Mouse (Mus musculus) stomach, postnatal 0 days (tissue): Measurements from ENCODE around the gene Olfr97. TPM values are rescaled to one million over a fixed set of nuclear protein-coding genes. Genes with fewer than 3 reads are reported as not detected.
A peak's percentile ranks its signal among the peaks of the same experiment; 100 is the strongest.
"Not testable (repeated sequence)": the region's sequence is repeated elsewhere in the genome, so short reads cannot be mapped to it uniquely, and the experiment has no call there.

Experiments used
- ATAC-seq: fragments of 200-750 bp; cut with Nextera tagmentation; 2 replicates; pipeline ENCODE4 v1.8.0; 2017; ENCODE audit not compliant: low FRiP score, low TSS enrichment
- DNase-seq: peaks from one replicate; pipeline ENCODE4 v3.0.0-alpha.2; 2016; ENCODE audit warnings: low spot score
- H3K27ac ChIP-seq: fragments of 300-500 bp; sonication (generic); replicated peaks from 2 replicates; pipeline ENCODE4 v1.5.1; 2014; ENCODE audit warnings: mild to moderate bottlenecking, control low read depth
- H3K27me3 ChIP-seq: fragments of 300-500 bp; sonication (generic); 2 replicates; pipeline ENCODE4 v1.6.1; 2014; ENCODE audit warnings: low read length; ENCODE audit not compliant: control insufficient read depth, insufficient read depth
- H3K36me3 ChIP-seq: fragments of 300-500 bp; sonication (generic); 2 replicates; pipeline ENCODE4 v1.6.1; 2014; ENCODE audit warnings: low read length, mixed read lengths; ENCODE audit not compliant: control insufficient read depth, insufficient read depth
- H3K4me1 ChIP-seq: fragments of 300-500 bp; sonication (generic); replicated peaks from 2 replicates; pipeline ENCODE4 v1.6.1; 2014; ENCODE audit warnings: antibody characterized with exemption; ENCODE audit not compliant: control insufficient read depth, insufficient read depth
- H3K4me2 ChIP-seq: fragments of 300-500 bp; sonication (generic); replicated peaks from 2 replicates; pipeline ENCODE4 v1.6.1; 2014; ENCODE audit warnings: low read depth, mild to moderate bottlenecking, control low read depth, moderate library complexity
- H3K4me3 ChIP-seq: fragments of 300-500 bp; sonication (generic); 2 replicates; pipeline ENCODE4 v1.5.1; 2014; ENCODE audit warnings: low read depth, low read length, control low read depth
- H3K9ac ChIP-seq: fragments of 300-500 bp; sonication (generic); 2 replicates; pipeline ENCODE4 v1.6.1; 2014; ENCODE audit warnings: mild to moderate bottlenecking, low read length, control low read depth, mixed read lengths
- H3K9me3 ChIP-seq: fragments of 300-500 bp; sonication (generic); 2 replicates; pipeline ENCODE4 v1.6.1; 2016; ENCODE audit warnings: low read length; ENCODE audit not compliant: control insufficient read depth
- CTCF ChIP-seq: IDR thresholded peaks from 2 replicates; pipeline ENCODE4 v1.5.1; 2016; ENCODE audit warnings: antibody characterized with exemption, low read depth, mild to moderate bottlenecking, moderate library complexity
- EP300 ChIP-seq: optimal IDR thresholded peaks from 2 replicates; pipeline ENCODE3; 2016; ENCODE audit warnings: antibody characterized with exemption
- WGBS: fragments of 180-500 bp; shearing (Covaris S2); extraction: QIAGEN DNeasy Blood & Tissue Kit; methylation state at CpG from one replicate; pipeline ENCODE4 v1.1.7; 2014; 5-methylcytosine and 5-hydroxymethylcytosine counted together
- polyA plus RNA-seq: library from polyadenylated mRNA; unstranded; fragments of >200 nt; fragmentation: Nextera tagmentation; extraction: Ambion mirVana; gene quantifications from 2 replicates; pipeline ENCODE4 v1.2.1, GENCODE M21; 2015

The Olfr97 gene
- not detected in 2 replicates for polyA plus RNA-seq

DNA sequence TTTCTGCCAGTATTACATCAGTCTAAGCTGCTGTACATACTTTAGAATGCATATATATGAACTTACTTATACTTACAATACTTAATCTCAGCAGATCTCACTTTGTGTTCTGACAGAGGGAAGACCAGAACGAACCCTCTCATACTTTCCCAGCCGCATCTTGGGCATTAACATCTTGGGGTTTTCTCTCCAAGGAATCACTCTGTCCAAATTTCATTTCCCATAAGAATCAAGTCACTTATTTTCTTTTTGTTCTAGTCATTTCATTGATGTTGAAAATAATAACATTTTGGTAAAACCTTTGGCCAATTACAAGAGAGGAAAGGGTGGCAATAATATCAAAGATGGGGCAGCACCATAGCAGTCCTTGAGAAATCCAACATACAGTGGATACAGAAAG is at the start of gene Olfr97:
Gene Olfr97, minus strand, starts transcription at position 101 of the 400 bp plus-strand sequence.
- H3K4me1 ChIP-seq, ATAC-seq, H3K9ac ChIP-seq, H3K4me3 ChIP-seq, H3K36me3 ChIP-seq, H3K27ac ChIP-seq, DNase-seq, H3K27me3 ChIP-seq, H3K9me3 ChIP-seq, H3K4me2 ChIP-seq: not testable (repeated sequence)
- 86% methylated on average over 2 of the region's 2 CpGs for WGBS

DNA sequence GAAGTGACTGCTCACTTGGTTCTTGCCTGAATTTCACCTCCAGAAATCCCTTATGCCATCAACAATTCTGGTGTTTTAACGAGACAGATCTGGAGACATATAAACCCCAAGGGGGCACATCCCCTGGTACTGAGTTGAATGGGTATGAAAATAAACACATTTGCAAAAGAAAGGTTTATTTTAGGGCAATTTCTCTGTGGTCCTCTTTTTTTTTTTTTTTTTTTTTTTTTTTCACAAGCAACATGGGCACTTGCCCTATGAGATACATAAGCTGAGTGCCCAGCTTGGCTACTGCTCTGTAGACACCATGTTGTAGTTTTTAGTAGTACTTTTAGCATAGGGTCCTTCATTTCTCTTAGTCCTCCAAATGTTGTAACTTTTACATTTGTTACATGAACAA is 46.2 kb upstream of the Olfr97 start, which contains the start of gene Olfr99:
Gene Olfr99, minus strand, starts transcription at position 101 of the 400 bp plus-strand sequence.
- no peaks in the 10 kb centered on the region for H3K4me1 ChIP-seq
- H3K36me3 ChIP-seq, result no peaks in the 10 kb centered on the region
- no peak for ATAC-seq

DNA sequence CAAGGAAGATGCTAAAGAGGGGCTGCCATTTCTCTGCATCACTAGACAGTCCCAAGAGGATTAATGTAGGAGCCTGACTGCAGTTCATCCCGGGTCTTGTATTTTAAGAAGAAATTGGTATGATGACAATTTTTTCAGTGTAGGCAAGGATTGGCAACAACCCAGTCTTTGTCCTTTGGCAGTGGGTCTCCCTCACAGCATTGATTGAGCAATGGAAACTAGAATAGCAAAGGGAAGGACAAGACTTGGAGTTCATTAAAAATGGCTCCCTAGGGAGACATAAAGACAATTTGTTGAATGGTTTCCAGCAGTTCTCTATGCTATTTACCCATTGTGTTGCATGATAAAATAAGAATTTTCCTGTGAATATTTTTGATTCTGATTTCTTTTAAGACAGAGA is 43.2 kb upstream of the Olfr97 start:
- Histone ChIP-seq H3K27me3 (no peaks in the 10 kb centered on the region), H3K36me3 (no peaks in the 10 kb centered on the region), H3K9ac (no peak overlapping the region), H3K27ac (no peak overlapping the region), H3K4me3 (no peak overlapping the region), H3K4me1 (no peaks in the 10 kb centered on the region), H3K4me2 (no peak overlapping the region), H3K9me3 (no peaks in the 10 kb centered on the region)
- TF ChIP-seq EP300, result no peak
- no peak for TF ChIP-seq CTCF
- no peak for ATAC-seq
- 72% methylated on average over 1 of the region's 1 CpGs for WGBS
- no peak for DNase-seq

More for the DNA sequence above, 46.2 kb upstream of the Olfr97 start, which contains the start of gene Olfr99:
- no peak for DNase-seq
- TF ChIP-seq CTCF (no peak), EP300 (no peak)
- Histone ChIP-seq H3K9me3 (no peaks in the 10 kb centered on the region), H3K27me3 (no peaks in the 10 kb centered on the region), H3K27ac (no peak within 1 kb of the TSS), H3K4me3 (no peak within 1 kb of the TSS), H3K4me2 (no peak within 1 kb of the TSS), H3K9ac (no peak within 1 kb of the TSS)
- 89% methylated on average over 1 of the region's 1 CpGs for WGBS

DNA sequence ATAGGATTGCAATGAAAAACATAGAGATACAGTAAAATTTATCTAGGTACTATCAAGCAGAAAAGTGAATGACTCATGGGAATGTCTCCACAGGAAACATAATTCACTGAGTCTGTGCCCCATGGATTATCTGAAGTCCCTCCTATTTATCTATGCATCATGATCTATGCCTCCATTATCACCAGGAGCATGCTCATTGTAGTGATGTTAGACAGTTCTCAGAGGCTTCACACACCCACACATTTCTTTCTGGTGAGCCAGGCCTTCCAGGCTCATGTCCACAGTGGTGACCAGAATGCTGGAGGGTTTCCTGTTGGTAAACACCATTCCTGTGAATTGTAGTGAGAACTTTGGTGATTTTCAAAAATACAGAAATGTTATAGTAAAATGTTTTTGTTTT is 39.4 kb upstream of the Olfr97 start:
- TF ChIP-seq CTCF (no peak), EP300 (no peak)
- no peak overlapping the region for H3K9ac ChIP-seq
- no peak overlapping the region for H3K27ac ChIP-seq
- DNase-seq (no peak), ATAC-seq (no peak)
- no peak overlapping the region for H3K4me3 ChIP-seq
- H3K9me3 ChIP-seq, result no peaks in the 10 kb centered on the region
- H3K4me2 ChIP-seq, result no peak overlapping the region
- no peaks in the 10 kb centered on the region for H3K36me3 ChIP-seq
- no peaks in the 10 kb centered on the region for H3K4me1 ChIP-seq
- H3K27me3 ChIP-seq, result no peaks in the 10 kb centered on the region

DNA sequence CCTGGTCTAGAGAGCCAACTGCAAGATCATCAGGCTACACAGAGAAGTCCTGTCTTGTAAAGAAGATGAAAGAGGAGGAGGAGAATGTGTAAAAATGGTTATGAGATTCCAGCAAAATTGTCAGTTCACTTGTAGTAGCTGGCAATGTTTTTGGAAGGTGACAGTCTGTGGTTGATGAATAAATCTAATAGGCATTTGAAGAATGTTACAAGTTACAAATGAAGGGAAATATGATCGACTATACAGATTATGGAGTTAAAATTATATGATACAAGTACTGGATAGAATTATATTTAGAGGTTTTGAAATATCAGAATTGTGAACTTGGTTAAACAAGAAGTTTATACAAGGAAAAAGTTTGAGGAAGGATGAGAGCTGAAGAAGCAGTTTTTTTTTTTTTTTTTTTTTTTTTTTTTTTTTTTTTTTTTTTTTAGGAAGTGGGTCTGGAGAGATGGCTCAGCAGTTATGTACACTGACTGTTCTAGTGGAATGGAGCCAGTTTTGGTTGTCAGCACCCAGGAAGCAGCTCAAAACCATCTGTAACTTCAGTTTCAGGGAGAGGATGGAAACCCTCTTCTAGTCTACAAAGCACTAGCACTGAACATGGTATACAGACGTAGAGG is 38.6 kb upstream of the Olfr97 start:
- H3K4me1 ChIP-seq, result no peaks in the 10 kb centered on the region
- no peak overlapping the region for H3K4me3 ChIP-seq
- DNase-seq (no peak), ATAC-seq (no peak)
- H3K27ac ChIP-seq, result no peak overlapping the region
- no peaks in the 10 kb centered on the region for H3K36me3 ChIP-seq
- no peaks in the 10 kb centered on the region for H3K27me3 ChIP-seq
- TF ChIP-seq CTCF, result no peak
- no peak for TF ChIP-seq EP300
- WGBS, result 78% methylated on average over 2 of the region's 2 CpGs
- H3K9ac ChIP-seq, result no peak overlapping the region
- H3K4me2 ChIP-seq, result no peak overlapping the region
- H3K9me3 ChIP-seq, result no peaks in the 10 kb centered on the region

DNA sequence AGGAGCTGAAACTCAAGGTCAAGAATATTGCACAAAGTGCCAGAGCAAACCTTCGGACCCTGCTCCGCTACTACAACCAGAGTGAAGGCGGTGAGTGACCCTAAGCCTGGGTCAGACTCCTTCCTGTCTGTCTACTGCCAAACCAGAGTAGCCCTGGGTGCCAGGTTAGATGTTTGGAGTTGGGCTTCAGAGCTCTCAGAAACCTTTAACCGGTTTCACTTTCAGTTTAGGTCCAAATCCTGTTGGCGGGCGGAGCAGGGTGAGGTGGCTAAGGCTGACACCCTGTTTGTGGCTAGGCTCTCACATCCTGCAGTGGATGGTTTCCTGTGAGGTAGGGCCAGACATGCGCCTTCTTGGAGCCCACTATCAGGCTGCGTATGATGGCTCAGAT is 33.6 kb upstream of the Olfr97 start:
- 64% methylated on average over 8 of the region's 8 CpGs for WGBS
- peak; percentile 75 for ATAC-seq

More for the DNA sequence above, 33.6 kb upstream of the Olfr97 start:
- no peaks in the 10 kb centered on the region for H3K36me3 ChIP-seq
- no peaks in the 10 kb centered on the region for H3K9me3 ChIP-seq
- TF ChIP-seq EP300 (no peak), CTCF (no peak)
- peak; percentile 48 for DNase-seq
- H3K4me1 ChIP-seq, result no peaks in the 10 kb centered on the region
- no peaks in the 10 kb centered on the region for H3K27me3 ChIP-seq
- peak overlapping the region; percentile 63 for H3K4me3 ChIP-seq
- H3K9ac ChIP-seq, result peak overlapping the region; percentile 56
- peak overlapping the region; percentile 97 for H3K4me2 ChIP-seq
- H3K27ac ChIP-seq, result no peak overlapping the region
